Mouse (Mus musculus) thymus, postnatal 14 days (tissue): ENCODE data around the gene Xcr1.

Experiments
- DNase-seq: peaks from one replicate; pipeline ENCODE4 v3.0.0; 2021

Xcr1 gene

GRCm38 (mm10) chr9:123814326-123814725 lies 47.5 kb downstream of the Xcr1 start:
- no peak for DNase-seq

DNA sequence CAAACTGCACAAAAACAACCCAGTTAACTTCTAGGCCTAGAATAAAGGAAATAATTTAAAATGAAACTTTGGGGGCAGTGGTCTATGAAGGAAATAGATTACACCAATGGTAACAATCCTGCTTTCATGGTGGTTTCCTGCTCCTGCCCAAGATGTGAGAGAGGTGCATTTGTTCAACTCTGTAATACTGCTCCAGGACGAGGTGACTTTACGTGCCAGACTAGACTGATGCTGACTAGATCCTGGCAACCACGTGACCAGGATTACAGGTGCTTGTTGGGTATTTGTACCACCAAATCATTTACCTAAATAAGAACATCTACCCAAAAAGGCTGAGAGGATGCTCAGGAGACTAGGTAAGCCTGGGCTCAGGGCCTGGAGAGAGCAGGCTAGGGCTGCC lies 50.0 kb downstream of the Xcr1 start:
- DNase-seq = no peak

DNA sequence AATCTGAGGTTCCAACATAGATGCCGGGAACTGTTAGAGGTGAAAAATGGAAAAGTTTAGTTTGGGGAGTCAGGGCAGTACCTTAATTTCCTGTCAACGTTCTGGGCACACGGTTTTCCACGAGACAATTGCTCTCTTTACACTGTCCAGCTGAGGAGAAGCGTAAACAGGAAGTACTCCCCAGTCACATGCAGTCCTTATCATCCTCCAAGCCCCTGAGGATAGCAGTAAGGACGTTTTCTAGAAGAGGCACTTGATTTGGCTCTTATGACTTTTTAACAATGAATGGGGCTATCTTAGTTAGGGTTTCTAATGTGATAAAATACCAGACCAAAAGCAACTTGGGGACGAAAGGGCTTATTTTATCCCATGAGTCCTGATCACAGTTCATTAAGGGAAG lies 53.2 kb downstream of the Xcr1 start:
- no peak for DNase-seq

GRCm38 (mm10) chr9:123806267-123806666 lies 55.6 kb downstream of the Xcr1 start, which contains the start of gene Cxcr6:
Gene Cxcr6 (plus strand): TSS chr9:123806475.
- no peak for DNase-seq

- no peak for DNase-seq
These were observed 56.6 kb downstream of the Xcr1 start for GRCm38 (mm10) chr9:123805241-123805640.

- DNase-seq = no peak
These were observed 58.9 kb downstream of the Xcr1 start for GRCm38 (mm10) chr9:123802896-123803295.

DNA sequence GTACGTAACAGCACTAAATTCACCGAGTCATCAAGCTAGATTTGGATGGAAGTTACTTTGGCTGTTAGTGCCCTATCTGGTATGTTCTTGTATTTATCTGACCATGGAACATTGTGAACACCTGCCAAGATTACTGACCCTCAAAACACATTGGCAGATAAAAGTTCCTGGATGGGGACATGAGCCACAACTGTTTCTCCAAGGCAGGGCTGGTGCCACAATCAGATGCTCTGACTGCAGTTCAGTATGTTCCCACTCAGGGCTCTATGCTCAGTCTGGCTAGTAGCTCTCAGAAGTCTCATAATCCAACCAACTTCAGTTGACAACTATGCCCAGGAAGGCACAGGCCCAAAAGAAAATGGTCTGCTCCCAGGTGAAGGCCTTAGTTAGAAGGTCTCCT lies 59.4 kb downstream of the Xcr1 start:
- DNase-seq = no peak
